Mouse (Mus musculus): ENCODE data around the gene Selenok.

Selenok gene

DNA sequence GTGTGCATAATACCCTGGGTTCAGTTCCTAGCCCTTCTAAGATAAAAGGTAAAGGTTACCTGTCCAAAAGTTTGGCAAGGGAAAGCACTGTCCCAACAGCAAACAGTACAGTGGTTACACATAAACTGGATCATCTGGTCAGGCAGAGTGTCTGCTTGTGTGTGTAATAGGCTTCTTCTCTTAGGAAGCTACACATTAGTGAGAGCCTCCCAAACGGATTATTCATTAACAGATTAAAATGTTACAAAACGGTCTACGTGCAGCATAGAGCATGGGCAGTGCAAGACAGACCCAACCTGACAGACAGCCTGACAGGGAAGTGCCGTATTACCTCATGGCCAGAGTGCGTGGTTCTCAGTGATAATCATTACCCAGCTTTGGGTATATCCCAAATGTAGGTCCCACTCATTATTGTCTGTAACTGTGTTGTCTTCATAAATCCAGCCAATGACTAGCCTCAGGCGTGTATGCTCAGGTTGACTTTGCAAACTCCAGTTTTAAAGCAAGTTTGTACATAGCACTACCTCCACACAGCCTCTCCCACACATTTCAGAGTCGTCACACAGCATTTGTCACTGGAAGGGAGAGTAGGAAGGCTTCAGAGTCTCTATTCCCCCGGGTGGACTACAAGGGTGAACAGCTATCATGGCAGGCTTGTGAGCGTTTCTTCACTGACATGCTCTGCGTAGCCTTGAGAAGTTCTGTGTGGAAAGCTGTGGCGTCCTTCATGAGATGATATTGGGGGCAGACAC lies 28.1 kb downstream of the Selenok start:
- peak; percentile 54 for DNase-seq

DNA sequence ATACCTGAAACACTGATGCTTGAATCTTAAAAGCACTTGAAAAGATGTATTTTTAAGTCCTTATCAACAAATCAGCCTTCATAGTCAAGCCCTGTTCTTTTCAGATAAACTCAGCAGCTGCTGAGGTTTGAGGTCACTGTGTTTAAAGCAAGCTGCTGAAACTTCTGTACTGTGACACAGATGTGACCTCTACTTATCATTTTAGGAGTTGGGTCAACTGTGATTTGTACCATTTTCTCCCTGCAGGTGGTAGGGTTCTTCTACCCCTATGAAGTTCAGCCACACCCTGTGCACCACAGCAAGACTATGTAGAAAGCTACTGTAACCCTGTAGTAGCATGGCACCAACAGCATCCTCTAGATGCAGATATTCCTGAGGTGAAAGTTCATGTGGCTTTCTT lies 29.2 kb downstream of the Selenok start:
- no peak for DNase-seq

DNA sequence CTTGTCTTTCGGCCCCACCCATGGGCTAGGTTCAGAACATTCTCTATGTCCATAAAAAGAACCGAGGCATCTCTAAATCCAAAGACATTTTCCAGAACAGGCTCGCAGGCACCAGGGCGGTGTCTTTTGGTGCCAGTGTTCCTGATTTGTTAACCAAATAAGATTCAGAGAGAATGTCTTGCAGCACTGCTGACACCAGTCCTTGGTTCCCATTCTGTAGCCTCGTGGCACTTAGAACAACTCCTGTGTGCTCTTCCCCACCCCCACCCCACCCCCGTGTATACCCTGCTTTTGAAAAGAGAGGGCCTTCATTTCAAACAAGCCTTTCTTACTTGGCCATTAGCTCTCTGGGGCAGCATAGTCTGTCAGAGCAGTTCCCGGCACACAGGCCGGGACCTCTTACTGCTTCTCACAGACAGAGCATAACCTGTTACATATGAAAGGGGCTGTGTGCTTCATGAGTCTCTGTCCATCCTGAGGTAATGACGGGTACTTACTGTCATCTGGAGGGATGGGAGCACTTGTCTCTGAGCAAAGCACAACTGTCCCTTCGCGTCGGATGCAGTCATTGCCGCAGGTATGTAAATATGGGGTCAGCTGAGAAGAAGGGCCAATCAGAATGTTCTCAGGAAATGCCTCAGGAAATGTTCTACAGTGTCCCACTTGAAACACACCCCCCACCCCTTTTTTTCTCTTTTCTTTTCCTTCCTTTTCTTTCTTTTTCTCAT lies 30.8 kb downstream of the Selenok start:
- no peak for DNase-seq

DNA sequence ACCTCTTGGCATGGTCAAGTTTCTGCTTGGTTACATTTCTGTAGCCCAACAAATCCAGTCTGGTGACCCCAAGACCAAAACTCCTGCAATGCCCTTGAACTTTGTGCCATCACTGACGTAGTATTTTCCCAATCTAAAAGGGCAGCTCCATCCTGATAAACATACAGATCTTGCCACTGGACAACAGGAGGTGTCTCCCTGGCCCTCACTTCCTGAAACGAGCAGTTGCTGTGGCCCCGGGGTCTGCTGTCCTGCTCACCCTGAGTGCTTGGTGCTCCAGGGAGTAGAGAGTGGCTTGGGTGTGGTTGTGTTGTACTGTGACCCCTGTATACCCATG lies 31.3 kb downstream of the Selenok start:
- no peak for DNase-seq

- DNase-seq = peak; percentile 90
Measured at GRCm38 (mm10) chr14:30008733-30009575, 40.8 kb downstream of the Selenok start, which contains the start of the genes Il17rb and Chdh. Gene Il17rb (minus strand): TSS chr14:30008896. Gene Chdh (plus strand): TSS chr14:30009023.

DNA sequence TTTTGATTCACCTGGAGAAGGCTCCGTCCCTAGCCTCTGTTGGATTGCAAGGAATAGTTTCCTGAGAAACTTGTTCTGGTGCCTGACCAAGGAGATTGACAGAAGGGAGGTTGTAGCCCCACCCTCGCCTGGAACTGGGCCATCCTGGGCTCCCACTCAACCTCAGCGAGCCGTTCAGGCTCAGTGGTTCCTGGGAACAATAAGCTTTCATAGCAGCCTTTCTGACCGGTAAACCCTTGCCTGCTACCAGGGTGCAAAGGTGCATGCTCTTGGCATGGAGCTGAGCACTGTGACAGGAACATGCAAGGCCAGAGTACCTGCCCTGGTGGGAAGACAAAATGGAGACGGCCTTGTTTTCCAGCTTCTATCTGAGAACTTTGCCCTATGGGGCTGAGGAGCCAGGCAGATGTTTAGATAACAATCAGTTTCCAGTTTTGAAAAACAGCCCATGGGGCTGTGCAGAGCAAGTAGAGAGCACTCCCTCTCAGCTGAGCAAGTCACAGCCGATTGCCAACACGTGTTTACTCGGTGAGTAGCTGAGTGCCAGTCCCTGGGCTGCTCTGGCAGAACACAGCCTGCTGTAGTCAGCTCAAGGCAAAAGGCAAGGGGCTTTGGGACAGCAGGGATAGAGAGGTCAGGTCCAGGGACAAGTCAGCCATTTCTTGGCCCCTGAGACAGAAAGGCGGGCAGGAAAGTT lies 41.9 kb downstream of the Selenok start:
- DNase-seq = peak; percentile 93

GRCm38 (mm10) chr14:30011886-30012560 lies 43.9 kb downstream of the Selenok start:
- DNase-seq = peak; percentile 82

- no peak for DNase-seq
Measured at GRCm38 (mm10) chr14:30014487-30014886, 46.4 kb downstream of the Selenok start.

DNA sequence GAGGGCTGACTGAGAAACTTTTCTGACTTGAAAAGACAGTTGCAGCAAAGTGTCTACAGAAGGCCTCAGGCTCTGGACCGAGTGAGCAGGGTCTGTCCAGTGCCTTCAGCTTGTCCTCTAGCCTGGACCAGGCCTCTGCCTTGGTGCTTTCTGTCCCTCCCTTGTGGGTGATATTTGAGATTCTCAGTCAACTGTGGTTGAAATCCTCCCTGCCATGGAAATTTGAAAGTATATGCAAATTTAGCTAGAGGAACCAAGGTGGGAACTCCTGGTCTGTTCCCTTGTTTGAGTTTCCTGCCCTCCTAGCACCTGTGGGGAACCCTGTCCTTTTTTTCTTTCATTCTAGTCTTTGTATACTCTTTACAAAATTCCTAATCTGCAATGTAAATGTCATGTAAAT lies 46.9 kb downstream of the Selenok start:
- no peak for DNase-seq

DNA sequence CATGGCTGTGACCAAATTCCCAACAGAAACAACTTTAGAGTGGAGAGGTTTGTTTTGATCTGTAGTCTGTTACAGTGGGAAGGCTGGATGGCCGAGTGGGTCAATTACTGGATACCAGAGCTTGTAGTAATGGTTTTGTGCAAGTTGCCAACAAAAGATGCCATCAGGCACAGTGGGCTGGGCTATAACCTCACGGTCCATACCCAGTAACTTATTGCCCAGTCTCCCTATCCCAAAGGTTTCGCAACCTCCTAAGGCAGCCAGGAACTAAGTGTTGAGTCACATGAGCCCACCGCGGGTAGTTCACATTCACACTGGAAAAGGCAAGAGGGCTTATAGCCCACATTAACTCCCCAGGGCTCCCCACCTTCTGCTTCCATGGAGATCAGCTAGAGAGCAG lies 48.6 kb downstream of the Selenok start:
- DNase-seq = no peak

- no peak for DNase-seq
Measured at GRCm38 (mm10) chr14:30017794-30018462, 49.8 kb downstream of the Selenok start.

DNA sequence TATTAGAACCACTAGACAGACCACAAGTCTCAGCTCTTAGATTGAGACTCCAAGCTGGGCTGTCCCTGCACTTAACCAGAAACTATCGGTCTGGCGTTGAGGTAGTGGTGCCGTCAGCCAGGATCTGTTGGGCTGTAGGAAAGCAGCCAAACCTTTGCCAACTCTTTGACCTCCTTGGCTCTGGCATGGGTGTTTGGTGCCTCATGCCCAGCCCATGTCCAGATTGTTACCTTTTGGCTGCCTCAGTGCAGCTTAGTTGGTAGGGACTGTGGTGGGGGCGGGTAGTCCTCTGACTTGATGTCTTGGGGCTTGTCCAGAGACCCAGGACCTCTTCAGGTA lies 50.3 kb downstream of the Selenok start:
- peak; percentile 64 for DNase-seq

GRCm38 (mm10) chr14:30018846-30019245 lies 50.7 kb downstream of the Selenok start:
- DNase-seq = peak; percentile 50

DNA sequence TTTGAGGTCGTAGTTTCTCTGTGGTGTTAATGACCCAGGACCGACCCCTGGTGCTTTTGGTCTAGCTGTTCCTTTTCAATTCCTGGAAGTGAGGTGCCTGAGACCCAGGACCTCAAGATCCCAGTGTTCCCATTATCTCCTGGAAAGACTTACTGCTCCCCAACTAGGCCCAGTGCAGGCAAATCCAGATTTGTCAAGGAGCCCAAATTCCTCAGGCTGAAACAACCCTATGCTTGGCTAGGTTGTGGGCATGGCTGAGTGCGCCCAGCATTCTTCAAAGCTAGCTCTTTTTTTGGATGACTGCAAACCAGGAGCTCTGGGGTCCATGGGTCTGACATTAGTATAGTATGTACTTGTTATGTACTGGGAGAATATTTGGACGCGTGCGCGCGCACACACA lies 51.3 kb downstream of the Selenok start:
- peak; percentile 69 for DNase-seq

GRCm38 (mm10) chr14:30019792-30020575 lies 51.9 kb downstream of the Selenok start:
- DNase-seq = no peak

GRCm38 (mm10) chr14:30022471-30022870 lies 54.4 kb downstream of the Selenok start:
- DNase-seq = no peak

DNA sequence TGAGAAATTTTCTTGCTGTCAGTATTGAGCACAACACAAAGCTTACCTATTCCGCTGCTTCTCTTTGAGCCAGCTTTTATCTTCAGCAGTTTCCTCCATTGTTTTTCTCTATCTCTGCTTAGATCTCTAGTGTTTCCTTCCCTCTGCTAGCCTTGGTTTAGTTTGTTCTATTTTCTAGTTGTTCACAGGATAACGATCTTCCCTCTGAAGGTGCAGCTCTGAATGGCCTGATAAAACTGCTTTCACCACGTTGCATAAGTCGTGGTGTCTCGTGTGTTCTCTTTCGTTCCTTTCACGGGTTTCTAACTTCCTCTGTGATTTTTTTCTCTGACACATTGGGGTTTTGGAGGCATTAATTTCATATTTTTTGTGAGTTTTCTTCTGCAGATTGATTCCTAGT lies 56.3 kb downstream of the Selenok start:
- DNase-seq = no peak

Measured in kidney, adult 18-20 months (tissue).